Mouse (Mus musculus): ENCODE results near the gene Cab39l. TPM values are rescaled to one million over a fixed set of nuclear protein-coding genes. Genes with fewer than 3 reads are reported as not detected.
A peak's percentile ranks its signal among the peaks of the same experiment; 100 is the strongest.
"Not testable (repeated sequence)": the region's sequence is repeated elsewhere in the genome, so short reads cannot be mapped to it uniquely, and the experiment has no call there.

The Cab39l gene
- 10 to 100 TPM; 16.8 to 17.9 TPM for total RNA-seq (2021)
- long read RNA-seq, experiment 1, transcript Cab39l-201 (11 exons, 3,037 nt) = major isoform, 9 of 139 reads
- long read RNA-seq, experiment 1, partial matches to known transcripts = 1 of 139 reads
- long read RNA-seq, experiment 1, other reads (novel, unspliced or antisense) = 129 of 139 reads
- long read RNA-seq, experiment 2, transcript Cab39l-201 (11 exons, 3,037 nt) = major isoform, 14 of 98 reads
- long read RNA-seq, experiment 2, partial matches to known transcripts = 1 of 98 reads
- long read RNA-seq, experiment 2, other reads (novel, unspliced or antisense) = 83 of 98 reads

DNA sequence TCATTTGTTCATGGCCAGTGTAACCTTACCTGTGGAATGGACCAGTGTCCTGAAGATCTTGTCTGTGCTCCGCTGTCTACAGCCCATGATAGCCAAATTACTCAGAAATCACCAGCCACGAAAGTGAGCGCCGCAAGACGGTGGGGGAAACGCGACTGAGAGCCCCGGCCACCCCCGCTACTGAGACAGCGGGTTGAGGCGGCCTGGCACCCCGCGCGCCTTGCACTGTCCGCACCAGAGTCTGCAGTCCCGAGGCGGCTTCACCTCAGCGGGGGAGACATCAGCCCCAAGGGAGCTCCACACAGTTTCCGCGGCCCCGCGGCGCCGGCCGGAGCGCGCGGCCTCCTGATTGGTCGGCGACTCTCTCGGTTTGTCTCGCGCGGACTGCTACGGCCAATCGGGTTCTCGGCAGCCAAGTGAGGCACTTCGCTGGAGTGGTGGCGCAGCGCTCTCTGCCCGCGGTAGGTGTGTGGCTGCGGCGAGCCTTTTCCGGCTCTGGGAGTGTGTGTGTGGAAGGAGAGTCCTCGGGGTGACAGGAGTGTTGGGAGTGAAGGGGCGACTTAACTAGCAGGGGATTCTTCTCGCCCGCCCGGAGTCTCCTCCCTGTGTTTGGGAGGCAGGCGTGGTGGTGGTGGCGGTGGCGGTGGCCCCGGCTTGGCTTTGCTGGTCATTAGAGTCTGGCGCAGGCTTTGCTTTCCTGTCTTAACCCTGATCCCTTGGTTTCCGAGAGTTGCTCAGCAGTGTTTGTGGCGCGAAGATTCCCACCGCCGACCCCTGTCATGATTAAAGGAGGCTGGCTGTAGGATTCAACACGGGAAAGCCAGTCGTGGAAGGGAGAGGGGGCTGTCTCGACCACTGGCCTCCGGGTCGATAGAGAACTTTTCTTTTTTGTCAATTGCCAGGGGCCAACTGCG lies at the start of gene Cab39l, which contains the start of gene Setdb2:
Gene Cab39l (plus strand): TSS at position 415 of the 914 bp plus-strand sequence.
Gene Setdb2 (minus strand): TSS at position 327 of the 914 bp plus-strand sequence.
- DNase-seq = peak; percentile 95

DNA sequence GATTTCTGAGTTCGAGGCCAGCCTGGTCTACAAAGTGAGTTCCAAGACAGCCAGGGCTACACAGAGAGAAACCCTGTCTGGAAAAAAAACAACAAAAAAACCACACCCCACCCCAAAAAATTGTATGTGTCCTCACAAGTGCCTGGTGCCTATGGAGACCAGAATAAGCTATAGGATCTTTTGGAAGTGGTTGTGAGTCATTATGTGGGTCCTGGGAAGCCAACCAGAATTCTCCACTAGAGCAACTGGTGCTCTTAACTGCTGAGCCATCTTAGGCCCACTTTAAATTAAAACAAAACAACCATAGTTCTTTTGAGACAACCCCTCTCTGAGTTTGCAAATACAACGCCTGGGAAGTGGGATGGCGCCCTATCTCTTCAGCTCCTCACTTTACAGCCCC lies 45.5 kb upstream of the Cab39l start, which contains the start of gene Phf11c:
Gene Phf11c (minus strand): TSS at position 101 of the 400 bp plus-strand sequence.
- DNase-seq = no peak

DNA sequence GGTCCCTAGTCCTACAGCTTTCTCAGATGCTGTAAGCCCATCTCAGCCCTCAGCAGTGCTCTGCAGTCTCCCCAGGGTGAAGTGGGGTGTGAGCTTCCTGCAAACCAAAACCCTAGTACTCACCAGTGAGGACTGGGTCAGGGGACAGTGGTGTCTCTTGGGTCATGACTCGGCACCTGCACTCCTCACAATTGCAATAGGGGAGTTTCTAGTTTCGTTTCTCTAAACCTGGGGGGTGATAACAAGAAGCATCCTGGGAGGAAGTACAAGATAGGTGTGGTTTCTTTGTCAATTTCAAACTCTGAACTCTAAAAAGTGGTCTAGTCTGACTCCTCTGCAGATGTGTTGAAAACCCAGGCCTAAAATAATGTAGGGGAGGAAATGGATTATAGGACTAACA lies 43.8 kb upstream of the Cab39l start:
- DNase-seq = no peak

DNA sequence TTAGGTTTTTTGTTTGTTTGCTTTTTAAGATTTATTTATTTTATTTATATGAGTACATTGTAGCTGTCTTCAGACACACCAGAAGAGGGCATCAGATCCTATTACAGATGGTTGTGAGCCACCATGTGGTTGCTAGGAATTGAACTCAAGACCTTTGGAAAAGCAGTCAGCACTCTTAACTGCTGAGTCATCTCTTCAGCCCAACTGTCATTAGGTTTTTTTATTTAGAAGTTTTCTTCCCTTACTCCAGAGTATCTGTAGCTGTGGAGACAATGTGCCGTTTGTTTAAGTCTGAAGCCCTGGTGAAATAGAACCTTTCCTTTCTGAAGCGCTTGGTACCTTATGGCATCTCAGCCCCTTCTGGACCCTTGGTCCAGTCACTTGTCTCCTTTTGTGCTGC lies 25.8 kb upstream of the Cab39l start:
- not testable (repeated sequence) for DNase-seq

DNA sequence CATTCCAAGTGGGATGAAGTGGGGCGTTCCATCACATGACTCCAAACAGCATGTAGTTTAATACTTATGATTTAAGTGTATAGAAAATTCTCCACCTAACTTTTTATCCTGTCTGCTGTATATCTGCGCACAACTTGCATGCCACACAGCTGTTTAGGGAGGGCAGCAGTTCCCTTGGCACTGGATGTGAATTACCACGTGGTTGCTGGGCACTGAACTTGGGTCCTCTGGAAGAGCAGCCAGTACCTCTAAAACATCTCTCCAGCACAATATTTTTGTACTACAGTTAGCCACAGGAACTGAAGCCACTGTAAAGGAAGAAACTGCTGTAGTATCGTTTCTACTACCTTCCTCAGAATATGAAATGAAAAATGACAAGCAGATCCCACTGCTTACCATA lies 22.6 kb upstream of the Cab39l start:
- no peak for DNase-seq

DNA sequence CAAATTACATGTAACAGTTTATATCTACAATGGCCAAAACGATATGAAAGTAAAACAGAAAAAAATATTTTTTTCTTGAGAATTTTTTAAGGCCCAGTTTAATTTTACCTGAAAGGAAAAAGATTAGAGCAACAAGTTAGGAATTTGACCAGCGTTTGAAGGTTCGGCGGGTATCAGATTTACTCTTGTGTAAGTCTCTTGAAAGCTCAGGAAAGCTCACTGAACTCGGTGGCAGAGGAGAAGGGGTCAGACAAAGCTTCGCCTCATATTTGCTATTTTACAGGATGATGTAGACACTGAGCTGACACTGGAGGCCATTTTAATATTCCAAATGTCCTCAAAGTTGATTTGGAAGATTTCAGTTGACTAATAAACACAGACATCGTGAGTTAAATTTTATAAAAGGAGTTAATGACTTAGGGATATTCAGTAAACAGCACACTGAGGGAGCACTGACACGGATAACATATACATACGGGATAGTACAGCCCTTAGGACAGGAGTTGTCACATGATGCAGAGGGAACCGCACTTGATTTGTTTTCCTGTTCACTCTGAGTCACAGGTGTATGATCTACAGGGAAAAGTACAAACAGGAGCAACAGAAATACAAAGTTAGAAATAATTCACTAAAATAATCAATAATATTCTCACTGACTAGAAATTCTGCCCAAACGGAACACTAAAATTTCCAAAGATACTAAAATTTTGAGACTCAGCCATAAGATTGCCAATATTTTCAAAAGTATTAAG lies 17.7 kb upstream of the Cab39l start:
- no peak for DNase-seq

DNA sequence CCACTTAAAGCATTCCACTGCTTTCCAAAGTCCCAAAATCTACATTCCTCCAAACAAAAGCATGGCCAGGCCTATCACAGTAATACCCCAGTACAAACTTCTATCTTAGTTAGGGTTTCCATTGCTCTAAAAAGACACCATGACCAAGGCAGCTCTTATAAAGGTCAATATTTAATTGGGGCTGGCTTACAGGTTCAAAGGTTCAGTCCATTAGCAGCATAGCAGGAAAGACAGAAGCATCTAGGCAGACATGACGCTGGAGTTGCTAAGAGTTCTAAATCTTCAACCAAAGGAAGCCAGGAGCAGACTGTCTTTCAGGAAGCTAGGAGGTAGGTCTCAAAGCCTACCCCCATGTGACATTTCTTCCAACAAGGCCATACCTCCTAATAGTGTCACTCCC lies 10.2 kb upstream of the Cab39l start:
- no peak for DNase-seq

DNA sequence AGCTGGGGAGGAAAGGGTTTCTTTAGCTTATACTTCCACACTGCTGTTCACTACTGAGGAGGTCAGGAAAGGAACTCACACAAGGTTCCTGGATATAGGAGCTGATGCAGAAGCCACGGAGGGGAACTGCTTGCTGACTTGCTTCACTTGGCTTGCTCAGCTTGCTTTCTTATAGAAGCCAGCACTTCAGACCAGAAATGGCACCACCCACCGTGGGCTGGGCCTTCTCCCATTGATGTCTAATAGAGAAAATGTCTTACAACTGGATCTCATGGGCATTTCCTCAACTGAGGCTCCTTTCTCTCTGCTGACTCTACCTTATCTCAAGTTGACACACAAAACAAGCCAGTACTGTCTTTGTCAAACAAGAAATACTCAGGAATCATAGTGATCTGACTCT lies 6.9 kb upstream of the Cab39l start:
- no peak for DNase-seq

DNA sequence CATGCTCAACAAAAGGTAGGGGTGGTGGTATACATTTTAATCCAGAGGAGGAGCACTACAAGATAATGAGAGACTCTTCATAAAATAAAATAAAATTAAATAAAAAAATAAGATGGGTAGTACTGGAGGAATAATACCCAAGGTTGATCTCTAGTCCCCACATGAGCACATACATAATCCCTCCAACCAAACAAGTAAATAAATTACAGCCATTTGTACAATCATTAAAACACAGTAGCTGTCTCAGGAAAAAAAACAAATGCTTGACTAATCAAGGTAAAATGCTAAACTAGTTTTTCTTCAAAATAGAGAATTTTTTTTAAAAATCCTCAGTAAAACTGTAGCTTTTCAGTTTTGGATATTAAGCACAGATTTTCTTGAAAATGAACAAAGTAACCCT lies 5.6 kb upstream of the Cab39l start:
- DNase-seq = no peak

DNA sequence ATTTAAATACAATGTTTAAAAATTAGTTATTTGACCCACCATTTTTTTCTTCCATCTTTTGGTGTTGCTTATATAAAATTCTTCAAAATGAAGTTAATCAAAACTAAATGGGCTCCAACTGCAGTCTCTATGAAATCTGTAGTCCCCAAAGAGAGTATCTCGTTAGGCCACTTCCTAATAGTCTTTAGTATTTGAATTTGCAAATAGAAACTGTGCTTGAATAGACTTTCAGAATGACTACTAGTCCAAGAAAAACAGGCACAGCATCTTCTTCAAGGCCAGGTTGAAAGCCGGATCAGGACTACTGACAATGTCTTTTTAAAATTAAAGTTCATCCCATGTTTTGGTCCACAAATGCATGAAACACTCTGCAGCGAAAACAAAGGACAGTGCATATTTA lies 3.4 kb upstream of the Cab39l start:
- DNase-seq = no peak

DNA sequence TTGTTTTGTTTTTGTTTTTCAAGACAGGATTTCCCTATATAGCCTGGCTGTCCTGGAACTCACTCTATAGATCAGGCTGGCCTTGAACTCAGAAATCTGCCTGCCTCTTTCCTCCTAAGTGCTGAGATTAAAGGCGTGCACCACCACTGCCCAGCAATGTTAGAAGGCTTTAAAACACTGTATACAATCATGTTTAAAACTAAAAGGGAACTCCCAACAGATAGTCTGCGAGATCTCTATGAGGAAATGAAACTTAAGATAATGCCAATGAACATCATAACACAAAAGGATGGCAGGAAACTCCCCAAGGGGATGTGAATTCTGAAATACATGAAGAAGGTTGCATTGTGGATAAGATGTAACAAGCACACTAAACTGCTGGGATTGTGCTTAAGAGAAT lies 2.3 kb upstream of the Cab39l start:
- DNase-seq = no peak

DNA sequence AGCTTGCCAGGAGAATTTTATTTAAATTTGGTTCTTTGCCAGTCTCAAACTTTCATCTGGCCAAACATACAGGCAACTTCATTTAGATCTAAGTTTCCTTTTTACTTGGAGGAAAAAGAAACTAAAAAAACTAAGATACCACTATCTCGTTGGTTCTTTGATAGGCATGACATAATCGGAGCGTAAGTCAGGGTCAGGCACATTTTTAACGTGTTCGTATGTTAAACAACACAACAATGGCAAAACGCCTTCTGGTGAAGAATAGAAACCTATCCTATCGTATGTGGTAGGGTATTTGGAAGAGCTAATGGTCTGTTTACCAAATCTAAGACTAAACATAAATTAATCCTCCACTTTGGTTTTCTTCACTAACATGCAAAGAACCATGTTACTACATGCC lies 733 bp upstream of the Cab39l start:
- DNase-seq = no peak

DNA sequence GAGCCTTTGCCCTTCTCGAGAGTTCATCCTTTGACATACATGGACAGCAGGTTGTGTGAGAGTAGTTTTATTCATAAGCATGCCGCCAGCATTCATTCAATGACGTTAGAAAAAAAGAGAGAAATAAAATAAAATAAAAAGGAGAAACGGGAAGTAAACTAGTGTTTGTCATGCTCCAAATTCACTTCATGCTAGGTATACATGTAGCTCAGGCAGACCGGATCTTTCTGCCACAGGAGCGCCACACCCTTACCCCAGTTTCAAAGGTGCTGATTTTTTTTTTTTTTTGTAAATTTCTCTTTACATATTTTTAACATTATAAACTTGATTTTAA lies 667 bp downstream of the Cab39l start:
- DNase-seq = no peak

DNA sequence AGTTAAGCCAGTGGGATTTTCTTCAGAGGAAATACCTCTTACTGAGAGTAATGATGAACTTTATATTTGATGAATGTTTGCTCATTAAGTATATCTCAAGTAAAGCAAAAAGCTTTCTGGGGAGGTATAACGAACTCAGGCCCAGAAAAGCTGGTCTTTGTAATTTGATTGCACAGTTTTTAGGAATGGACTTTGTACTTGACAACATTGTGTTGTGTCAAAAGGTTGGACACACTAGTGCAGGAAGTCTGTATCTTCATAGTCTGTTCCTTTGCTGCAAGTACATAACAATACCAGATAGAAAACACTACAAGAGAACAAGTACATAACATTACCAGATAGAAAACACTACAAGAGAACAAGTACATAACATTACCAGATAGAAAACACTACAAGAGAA lies 4.6 kb downstream of the Cab39l start:
- no peak for DNase-seq

DNA sequence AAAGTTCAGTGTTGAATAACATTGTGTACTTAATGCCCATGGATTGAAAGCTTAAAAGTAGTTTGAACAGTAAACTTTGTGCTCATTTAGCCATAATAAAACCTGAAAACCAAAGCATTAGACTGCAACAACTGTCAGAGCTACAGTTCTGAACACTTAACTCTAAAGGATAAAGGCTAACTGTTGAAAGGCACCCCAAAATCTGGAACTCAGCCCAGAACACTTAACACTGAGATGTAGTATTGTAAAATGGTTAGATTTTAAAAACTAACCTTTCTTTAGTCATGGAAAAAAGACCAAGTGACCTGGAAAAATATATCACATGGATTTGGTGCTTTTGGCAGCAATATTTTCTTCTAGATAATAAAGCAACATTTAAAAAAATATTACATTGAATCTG lies 7.2 kb downstream of the Cab39l start:
- DNase-seq = no peak

DNA sequence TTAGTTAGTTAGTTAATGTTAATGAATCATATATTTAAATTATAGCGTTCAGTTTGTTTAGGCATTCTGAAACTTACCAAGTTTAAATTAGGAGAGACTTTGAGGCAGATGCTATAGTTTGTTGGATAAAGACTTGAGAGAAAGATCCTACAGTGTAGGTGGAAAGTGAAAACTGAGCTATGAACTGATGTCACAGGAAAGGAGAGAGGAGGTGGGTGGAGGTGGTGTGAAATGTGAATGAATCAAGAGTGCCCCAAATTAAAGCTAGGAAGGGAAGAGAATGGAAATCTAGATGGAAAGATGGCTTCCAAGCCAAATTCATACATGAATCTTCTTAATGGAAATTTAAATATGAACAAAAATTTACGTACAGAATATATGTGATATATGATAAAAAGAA lies 25.7 kb downstream of the Cab39l start:
- no peak for DNase-seq

DNA sequence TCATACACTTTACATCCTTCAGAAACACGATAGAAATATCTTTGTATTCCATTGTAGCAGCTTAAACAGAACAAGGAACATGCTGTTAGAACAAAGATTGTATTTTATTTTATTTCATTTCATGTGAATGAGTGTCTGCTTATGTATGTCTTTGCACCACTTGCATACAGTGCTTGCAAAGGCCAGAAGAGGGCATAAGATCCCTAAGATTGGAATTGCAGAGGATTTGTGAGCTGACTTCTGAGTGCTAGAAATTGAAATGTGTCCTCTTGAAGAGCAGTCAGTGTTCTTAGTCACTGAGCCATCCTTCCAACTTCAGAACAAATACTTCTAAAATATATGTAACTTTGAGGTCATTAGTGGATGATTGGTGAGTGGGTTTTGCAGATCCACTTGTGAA lies 27.0 kb downstream of the Cab39l start:
- no peak for DNase-seq

DNA sequence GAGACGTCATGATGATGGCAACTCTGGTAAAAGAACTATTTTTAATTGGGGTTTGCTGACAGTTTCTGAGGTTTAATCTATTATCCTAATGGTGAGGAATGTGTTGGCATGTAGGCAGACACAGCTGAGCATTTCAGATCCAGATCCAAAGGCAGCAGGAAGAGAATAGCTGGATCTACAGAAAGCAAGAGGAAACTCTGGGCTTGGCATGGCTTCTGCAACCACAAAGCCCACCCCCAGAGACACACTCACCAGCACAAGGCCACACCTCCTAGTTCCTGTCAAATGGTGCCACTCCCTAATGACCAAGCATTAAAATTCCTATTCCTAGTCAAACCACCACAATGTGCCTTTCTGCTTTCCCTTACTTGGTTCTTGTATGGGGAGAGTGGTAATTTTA lies 30.0 kb downstream of the Cab39l start:
- DNase-seq = no peak

DNA sequence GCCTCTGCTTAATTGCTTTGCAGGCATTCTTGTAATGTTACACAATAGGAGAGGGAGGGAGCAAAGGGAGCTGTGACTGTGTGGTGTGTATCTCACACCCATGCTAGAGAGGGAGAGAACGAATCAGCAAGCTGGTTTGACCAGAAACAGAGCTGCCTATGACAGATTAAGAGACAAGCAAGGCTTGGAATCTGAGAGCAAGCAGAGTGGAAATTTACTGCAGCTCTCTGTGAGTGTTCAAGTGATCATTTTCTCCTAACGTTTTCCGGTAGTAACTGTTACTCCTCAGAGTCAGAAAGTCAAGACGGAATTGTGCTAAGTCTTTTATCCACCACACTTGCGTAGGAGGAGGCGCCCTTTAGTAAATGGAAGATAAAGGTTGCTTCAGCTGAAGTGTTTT lies 37.9 kb downstream of the Cab39l start:
- DNase-seq = no peak

DNA sequence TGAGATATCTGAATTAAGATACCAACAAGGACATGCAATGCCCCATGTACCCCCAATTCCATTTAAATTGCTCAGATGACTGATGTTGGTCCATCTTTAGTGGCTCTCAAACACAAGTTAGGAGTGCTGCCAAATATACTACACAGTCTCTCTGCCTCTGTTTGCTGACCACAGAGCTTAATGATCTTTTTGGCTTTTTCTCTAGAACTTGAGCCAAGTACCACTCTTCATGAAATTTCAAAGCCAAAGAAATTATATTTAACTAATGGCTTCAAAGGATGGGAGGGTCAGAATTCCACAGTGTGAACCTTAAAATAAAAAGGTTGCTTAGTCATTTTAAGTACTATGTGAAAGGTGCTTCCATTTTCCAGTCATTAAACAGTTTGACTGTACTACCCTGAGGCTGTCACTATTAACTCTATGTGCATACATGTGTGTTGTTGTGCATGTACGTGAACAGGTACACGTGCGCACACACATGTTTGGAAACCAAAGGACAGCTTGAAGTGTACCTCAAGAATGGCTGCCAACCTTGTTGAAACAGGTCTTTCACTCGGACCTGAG lies 44.6 kb downstream of the Cab39l start:
- no peak for DNase-seq

DNA sequence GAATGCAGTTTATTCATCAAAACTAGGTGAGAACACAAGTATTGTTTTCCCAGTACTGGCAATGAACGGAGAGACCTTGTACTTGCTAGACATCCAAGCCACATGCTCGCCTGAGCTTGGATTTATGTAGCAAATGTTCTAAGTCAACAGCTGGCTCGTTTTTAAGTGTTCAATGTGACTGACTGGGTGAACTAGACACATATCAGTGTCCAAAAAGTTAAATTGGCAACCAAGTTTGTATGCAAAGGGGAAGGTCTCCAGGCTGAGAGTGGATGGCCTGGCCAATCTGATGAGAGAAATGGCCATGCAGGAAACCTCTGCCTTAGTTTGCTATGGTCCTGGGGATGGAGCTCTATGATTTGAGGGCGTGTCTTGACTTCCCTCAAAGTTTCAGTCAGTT lies 51.6 kb downstream of the Cab39l start:
- DNase-seq = no peak

DNA sequence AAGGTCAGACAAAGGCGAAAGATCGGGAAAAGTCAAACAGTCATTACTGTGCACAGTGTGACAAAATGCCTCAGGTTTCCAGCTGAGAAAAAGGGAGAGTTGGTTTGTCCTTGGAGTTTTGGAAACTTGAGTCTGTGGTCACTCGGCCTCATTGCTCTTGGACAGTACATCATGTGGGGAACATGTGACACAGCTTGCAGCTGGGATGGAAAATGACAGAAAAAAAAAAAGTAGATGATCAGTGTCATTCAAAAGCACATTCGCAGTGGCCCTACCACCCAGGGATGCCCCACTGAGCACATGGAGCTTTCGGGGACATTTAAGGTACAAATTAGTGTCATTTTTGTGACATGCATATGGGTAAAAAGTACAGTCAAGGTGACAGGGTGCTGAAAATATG lies 57.2 kb downstream of the Cab39l start:
- no peak for DNase-seq

DNA sequence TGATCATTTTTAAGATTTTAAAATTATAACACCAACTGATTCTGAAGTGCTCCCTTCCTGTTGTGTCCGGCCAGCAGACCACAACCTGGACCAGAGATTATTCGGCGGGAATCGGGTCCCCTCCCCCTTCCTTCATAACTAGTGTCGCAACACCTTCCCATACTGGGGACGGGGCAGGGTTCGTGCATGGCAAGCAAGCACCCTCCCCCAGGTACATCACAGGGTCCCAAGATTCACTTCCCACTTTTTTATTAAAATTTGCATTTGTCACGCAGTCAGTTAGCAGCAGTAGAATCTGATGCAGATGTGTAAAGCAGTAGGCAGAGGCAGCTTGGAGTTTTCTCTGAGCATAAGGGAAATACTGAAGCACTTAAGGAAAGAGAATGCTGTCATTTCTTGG lies 64.1 kb downstream of the Cab39l start:
- no peak for DNase-seq
